Mouse (Mus musculus): ENCODE results near the gene Sema4d. TPM values are rescaled to one million over a fixed set of nuclear protein-coding genes. Genes with fewer than 3 reads are reported as not detected.

Gene Sema4d
- total and polyA plus RNA-seq, 3 experiments, result 6.9 to 20.3 TPM; not detected in 1

DNA sequence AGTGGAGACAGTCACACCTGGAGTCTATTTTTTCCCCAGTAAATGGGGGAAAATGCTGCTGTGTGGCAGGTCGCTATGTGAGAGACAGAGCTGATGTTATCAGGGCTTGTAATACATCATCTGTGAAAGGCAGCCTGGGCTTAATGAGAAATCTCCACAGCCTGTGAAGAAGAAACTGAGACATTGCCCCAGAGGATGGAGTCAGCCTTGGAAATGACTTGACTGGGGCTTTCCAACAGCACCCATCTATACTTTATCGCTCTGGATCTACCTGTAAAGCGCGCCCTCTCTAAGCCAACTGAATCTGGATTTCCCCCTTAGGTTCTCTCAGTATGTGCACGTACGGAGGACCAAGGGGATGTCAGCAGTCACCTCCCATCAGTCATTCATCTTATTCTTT is 21.1 kb upstream of the Sema4d start:
- no peak overlapping the region for H3K9ac ChIP-seq (ENCODE audit: control insufficient read depth, low read depth, low read length, poor library complexity, severe bottlenecking)
- H3K9me3 ChIP-seq (replicated peaks; ENCODE audit: insufficient read depth, low read length), result no peaks in the 10 kb centered on the region
- no peaks in the 10 kb centered on the region for H3K79me2 ChIP-seq (ENCODE audit: control insufficient read depth, insufficient read depth, low read length, poor library complexity)
- H3K27me3 ChIP-seq (ENCODE audit: control insufficient read depth in 1 of 2, insufficient read depth in 2 of 2, low read length in 2 of 2), result no peaks in the 10 kb centered on the region
- H3K27ac ChIP-seq (ENCODE audit: control insufficient read depth, low read depth, low read length), result no peak overlapping the region
- DNase-seq (ENCODE audit: low read depth, low spot score), result no peak
- H3K36me3 ChIP-seq (ENCODE audit: control insufficient read depth in 1 of 2, insufficient read depth in 2 of 2, low read length in 2 of 2), result peaks cover 0 to 18% of the 10 kb centered on the region in 2 experiments; a peak in 2 of 4 replicates
- TF ChIP-seq TCF12 (IDR thresholded peaks at IDR 0.05; ENCODE audit: low read depth, low read length) (no peak), ETS1 (IDR thresholded peaks at IDR 0.05; ENCODE audit: low read depth, low read length) (no peak), MEF2A (IDR thresholded peaks at IDR 0.05; ENCODE audit: extremely low read depth, insufficient replicate concordance, low read depth, low read length, poor library complexity, severe bottlenecking) (no peak), JUND (IDR thresholded peaks at IDR 0.05; ENCODE audit: low read depth, low read length) (no peak), USF1 (IDR thresholded peaks at IDR 0.05; ENCODE audit: low read depth, low read length) (no peak), HCFC1 (IDR thresholded peaks at IDR 0.05; ENCODE audit: low read depth, low read length) (no peak), RAD21 (IDR thresholded peaks at IDR 0.05; ENCODE audit: low read depth, low read length) (no peak), NRF1 (IDR thresholded peaks at IDR 0.05; ENCODE audit: insufficient read depth, low read depth, low read length, poor library complexity, severe bottlenecking) (no peak), MAFK (IDR thresholded peaks at IDR 0.05; ENCODE audit: borderline replicate concordance, low read depth, low read length) (no peak), POLR2AphosphoS2 (IDR thresholded peaks at IDR 0.05; ENCODE audit: low read length) (no peak), UBTF (IDR thresholded peaks at IDR 0.05; ENCODE audit: borderline replicate concordance, insufficient read depth, low read depth, low read length) (no peak), ZC3H11A (IDR thresholded peaks at IDR 0.05; ENCODE audit: low read depth, low read length) (no peak), SMC3 (IDR thresholded peaks at IDR 0.05; ENCODE audit: low read depth, low read length) (no peak), MAZ (IDR thresholded peaks at IDR 0.05; ENCODE audit: low read depth, low read length) (no peak), E2F4 (IDR thresholded peaks at IDR 0.05; ENCODE audit: borderline replicate concordance, low read depth, low read length) (no peak), MAX (IDR thresholded peaks at IDR 0.05; ENCODE audit: low read length) (no peak), ZNF384 (IDR thresholded peaks at IDR 0.05; ENCODE audit: low read depth, low read length) (no peak), GABPA (IDR thresholded peaks at IDR 0.05; ENCODE audit: low read depth, low read length) (no peak)
- H3K4me1 ChIP-seq (ENCODE audit: control insufficient read depth in 1 of 2, insufficient read depth in 2 of 2, low read length in 2 of 2), result peaks cover 0 to 20% of the 10 kb centered on the region in 2 experiments; a peak in 2 of 4 replicates
- H3K4me3 ChIP-seq (ENCODE audit: control insufficient read depth in 1 of 2, insufficient read depth in 1 of 2, low read depth in 2 of 2, low read length in 2 of 2), result no peak overlapping the region
